Mouse (Mus musculus): ENCODE measurements around the gene Tnni3. TPM values are rescaled to one million over a fixed set of nuclear protein-coding genes. Genes with fewer than 3 reads are reported as not detected.

Tnni3 gene
- total RNA-seq, 2 experiments from 2014 or later: 7,272 to 7,308 TPM

- intact Hi-C loops (cut with DNase I): loop anchor here (2.0 to 5.0 kb wide), 2 partner anchors 13 to 391 kb away; no protein-coding TSS in a partner anchor
- no peak for DNase-seq
Observed at GRCm38 (mm10) chr7:4523205-4524130, 561 bp downstream of the Tnni3 start.

- DNase-seq: peak; percentile 45 to 63
- intact Hi-C loops (cut with DNase I): loop anchor here (5.0 kb wide), 1 partner anchor 390 kb away; no protein-coding TSS in a partner anchor
Observed at GRCm38 (mm10) chr7:4522292-4522691, 1.7 kb downstream of the Tnni3 start.

GRCm38 (mm10) chr7:4521231-4522003 lies 2.6 kb downstream of the Tnni3 start:
- intact Hi-C loops (cut with DNase I): loop anchor here (5.0 kb wide), 1 partner anchor 389 kb away; no protein-coding TSS in a partner anchor
- peak in 1 of 2 experiments; percentile 55 for DNase-seq

GRCm38 (mm10) chr7:4518487-4518886 lies 5.5 kb downstream of the Tnni3 start:
- intact Hi-C loops (cut with DNase I): no loop called here
- DNase-seq: no peak

- intact Hi-C loops (cut with DNase I): no loop called here
- DNase-seq: peak in 1 of 2 experiments; percentile 59
Observed at GRCm38 (mm10) chr7:4516332-4517050, 7.5 kb downstream of the Tnni3 start, which contains the start of gene Tnnt1. TSS of gene Tnnt1 (minus strand) at chr7:4516382.

- DNase-seq: peak in 1 of 2 experiments; percentile 41
- intact Hi-C loops (cut with DNase I): no loop called here
Observed at GRCm38 (mm10) chr7:4515853-4516252, 8.2 kb downstream of the Tnni3 start.

- peak; percentile 61 to 63 for DNase-seq
- intact Hi-C loops (cut with DNase I): no loop called here
Observed at GRCm38 (mm10) chr7:4513829-4514712, 10.0 kb downstream of the Tnni3 start.

- intact Hi-C loops (cut with DNase I): no loop called here
- DNase-seq: peak; percentile 66 to 76
Observed at GRCm38 (mm10) chr7:4513236-4513635, 10.8 kb downstream of the Tnni3 start.

GRCm38 (mm10) chr7:4511489-4512224 lies 12.4 kb downstream of the Tnni3 start:
- intact Hi-C loops (cut with DNase I): loop anchor here (2.0 kb wide), 1 partner anchor 13 kb away; the partner anchor contains the start of gene Tnni3
- DNase-seq: peak in 1 of 2 experiments; percentile 45

- intact Hi-C loops (cut with DNase I): loop anchor here (2.0 kb wide), 1 partner anchor 15 kb away; the partner anchor contains the start of gene Tnni3
- DNase-seq: peak; percentile 88 to 93
Observed at GRCm38 (mm10) chr7:4509863-4510608, 14.0 kb downstream of the Tnni3 start.

GRCm38 (mm10) chr7:4508739-4509116 lies 15.3 kb downstream of the Tnni3 start:
- intact Hi-C loops (cut with DNase I): no loop called here
- no peak for DNase-seq

GRCm38 (mm10) chr7:4508062-4508738 lies 15.8 kb downstream of the Tnni3 start:
- intact Hi-C loops (cut with DNase I): no loop called here
- no peak for DNase-seq

- no peak for DNase-seq
- intact Hi-C loops (cut with DNase I): no loop called here
Observed at GRCm38 (mm10) chr7:4507220-4507619, 16.8 kb downstream of the Tnni3 start.

- DNase-seq: no peak
- intact Hi-C loops (cut with DNase I): no loop called here
Observed at GRCm38 (mm10) chr7:4504646-4505435, 19.2 kb downstream of the Tnni3 start.

- no peak for DNase-seq
- intact Hi-C loops (cut with DNase I): no loop called here
Observed at GRCm38 (mm10) chr7:4503858-4504257, 20.2 kb downstream of the Tnni3 start.

- no peak for DNase-seq
- intact Hi-C loops (cut with DNase I): no loop called here
Observed at GRCm38 (mm10) chr7:4503100-4503499, 20.9 kb downstream of the Tnni3 start.
